Mouse (Mus musculus) layer of hippocampus, postnatal 10 days (tissue): ENCODE data around the gene Ttc28. TPM values are rescaled to one million over a fixed set of nuclear protein-coding genes. Genes with fewer than 3 reads are reported as not detected.

ENCODE experiments used
- DNase-seq, 2 experiments: peaks; one replicate each; pipeline ENCODE4 v3.0.0; 2021; ENCODE audit warnings: low spot score in 2 of 2
- total RNA-seq, 2 experiments: library from RNA; stranded (reverse); gene quantifications; 2 replicates each; pipeline ENCODE4 v1.2.3; 2021

Ttc28 gene
- total RNA-seq, 2 experiments from 2014 or later: 29.6 to 32.7 TPM

DNA sequence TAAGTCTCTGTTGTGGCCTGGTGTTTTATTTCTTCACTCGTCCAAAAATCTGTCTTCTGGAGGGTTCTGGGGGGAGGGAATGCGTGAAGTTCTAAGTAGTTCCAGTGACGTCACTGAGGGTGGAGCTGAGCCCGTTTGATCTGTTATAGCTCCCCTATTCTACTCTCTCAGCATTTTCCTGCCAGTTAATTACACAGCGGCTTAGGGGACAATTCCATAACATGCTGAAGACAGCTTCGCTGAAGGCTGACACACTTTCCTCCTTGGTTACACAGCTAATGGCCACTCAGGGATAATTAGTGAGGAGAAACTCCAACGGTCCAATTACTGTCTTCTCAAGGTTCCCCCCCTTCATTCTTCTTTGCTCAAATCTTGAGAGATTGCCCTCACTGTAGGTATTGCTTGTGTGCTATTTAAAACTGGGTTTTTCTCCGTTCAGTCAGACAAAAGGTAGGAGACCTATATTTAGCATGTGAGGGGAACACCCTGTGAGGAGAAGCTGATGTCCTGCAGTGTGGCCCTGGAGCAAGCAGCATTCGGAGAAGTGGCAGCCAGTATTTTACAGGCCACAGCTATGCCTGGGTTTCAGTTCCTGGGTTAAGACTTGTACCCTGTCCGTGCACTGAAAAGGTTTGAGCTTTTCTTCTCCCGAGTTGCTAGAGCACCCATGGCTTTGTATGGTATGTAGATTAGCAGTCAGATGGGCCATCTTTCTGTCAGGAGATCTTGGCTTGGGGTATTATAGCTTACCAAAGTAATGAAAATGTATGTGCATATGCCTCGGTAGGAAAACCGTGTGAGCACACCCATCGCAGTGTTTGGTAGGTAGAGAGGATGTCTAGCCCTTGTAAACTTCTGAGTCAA is 126.9 kb downstream of the Ttc28 start:
- no peak for DNase-seq

DNA sequence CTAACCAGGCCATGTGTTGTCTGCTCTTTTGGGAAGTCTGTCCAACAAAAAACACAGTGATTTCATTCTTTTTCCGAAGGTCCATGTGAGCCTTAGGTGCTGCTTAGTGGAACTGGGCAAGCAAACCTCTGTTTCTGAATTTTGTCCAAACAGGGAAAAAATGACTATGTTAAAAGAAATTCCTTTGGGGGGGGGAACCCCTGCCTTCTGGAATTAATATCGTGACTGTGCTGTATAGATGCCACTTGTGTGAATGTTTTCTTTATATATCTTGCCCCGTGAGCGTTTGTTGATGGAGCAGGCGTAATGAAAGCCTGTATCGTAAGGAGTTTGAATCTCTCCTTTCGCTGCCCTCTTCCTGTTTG is 127.5 kb downstream of the Ttc28 start:
- no peak for DNase-seq

GRCm38 (mm10) chr5:111007900-111008299 is 128.3 kb downstream of the Ttc28 start:
- DNase-seq: no peak

GRCm38 (mm10) chr5:111008431-111008830 is 128.8 kb downstream of the Ttc28 start:
- no peak for DNase-seq

GRCm38 (mm10) chr5:111011271-111011670 is 131.7 kb downstream of the Ttc28 start:
- DNase-seq: no peak

DNA sequence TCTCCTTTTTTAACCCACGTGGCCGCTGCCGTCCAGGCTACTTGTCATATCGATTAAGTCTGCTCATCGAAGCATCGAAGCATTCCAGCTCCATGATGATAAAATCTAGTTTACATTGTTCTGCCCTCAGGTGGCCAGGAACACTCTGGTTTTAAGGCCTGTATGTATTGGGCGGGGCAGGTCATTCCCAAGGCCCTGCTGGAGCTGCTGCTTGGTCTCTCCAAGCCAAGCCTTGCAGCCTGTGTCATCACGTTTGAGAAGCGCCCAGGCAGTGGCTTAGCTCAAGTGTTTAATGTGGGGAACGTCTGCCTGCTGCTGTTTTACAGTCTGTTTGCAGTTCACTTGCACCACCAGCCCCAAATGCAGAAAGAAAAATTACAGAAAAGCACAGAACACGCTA is 132.5 kb downstream of the Ttc28 start:
- no peak for DNase-seq

GRCm38 (mm10) chr5:111012587-111012986 is 133.0 kb downstream of the Ttc28 start:
- no peak for DNase-seq

DNA sequence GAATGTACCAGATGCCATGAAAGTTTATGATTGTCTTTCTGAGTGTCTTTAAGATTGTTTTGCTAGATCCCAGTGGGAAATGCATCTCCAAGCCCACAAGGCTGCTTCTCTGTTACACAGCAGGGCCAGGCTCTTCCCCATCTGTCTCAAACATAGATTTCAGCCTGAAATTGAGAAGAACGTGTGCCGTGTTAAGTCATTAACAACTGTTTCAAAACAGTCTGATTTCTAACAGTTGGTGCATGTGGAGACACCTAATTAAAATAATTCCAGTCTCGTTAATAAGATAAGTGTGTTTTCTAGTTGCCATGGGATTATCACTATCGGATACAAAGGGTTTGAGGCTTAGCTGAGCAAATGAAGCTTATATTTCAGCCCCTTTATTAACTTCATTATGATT is 135.4 kb downstream of the Ttc28 start:
- no peak for DNase-seq

DNA sequence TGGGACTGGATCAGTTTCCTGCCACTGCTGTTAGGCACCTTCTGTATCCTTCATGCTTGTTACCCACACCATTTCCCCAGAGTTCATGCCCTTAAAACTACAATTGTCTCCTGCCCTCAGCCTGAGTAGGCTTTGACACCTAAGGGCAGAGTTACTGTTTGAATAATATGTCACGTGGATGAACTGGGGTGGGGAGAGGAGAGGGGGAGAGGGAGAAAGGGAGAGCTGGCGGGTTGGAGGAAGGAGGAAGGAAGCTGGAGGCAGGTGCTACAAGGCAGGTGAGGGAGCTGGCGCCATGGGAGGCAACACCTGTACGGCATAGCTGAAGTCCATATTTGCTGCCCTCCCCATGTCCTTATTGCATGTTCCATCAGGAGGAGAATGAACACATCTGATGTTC is 137.7 kb downstream of the Ttc28 start:
- no peak for DNase-seq

DNA sequence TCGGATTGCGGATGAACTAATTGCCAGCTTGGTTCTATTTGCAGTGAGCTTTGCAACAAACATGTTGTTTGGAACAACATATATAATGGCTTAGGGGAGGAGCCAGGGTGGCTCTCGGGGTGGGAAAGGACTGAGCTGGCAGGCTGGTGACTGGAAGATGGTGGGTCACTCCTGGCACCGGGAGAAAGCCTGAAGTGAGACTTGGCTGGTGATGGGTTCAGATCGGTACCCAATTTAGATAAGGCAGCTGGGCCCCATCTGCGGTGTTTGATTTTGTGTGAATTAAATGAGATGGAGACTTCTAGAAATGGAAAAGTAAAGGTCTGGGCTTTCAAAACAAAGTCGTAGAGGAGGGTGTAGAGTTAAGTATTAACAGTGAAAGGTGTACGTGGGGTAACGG is 142.7 kb downstream of the Ttc28 start:
- DNase-seq: no peak

- no peak for DNase-seq
These were observed 143.3 kb downstream of the Ttc28 start for GRCm38 (mm10) chr5:111022940-111023339.

GRCm38 (mm10) chr5:111024621-111025020 is 145.0 kb downstream of the Ttc28 start:
- DNase-seq: no peak

DNA sequence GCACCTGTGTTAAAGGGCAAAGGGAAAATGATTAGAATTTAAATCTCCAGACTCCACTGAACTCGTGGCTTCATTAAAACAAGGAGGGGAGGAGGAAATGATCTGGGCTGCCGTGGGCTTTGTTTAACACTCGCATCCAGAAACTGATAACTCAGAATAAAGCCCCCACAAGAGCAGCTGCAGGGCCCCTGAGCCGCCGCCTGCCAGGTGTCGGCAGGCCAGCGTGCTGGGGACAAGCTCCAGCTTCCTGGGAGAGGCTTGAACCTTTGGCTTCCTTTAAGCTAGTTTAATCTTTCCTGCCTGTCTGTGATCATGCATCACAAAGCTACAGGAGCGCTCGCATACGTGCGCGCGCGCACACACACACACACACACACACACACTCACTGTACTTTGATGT is 145.9 kb downstream of the Ttc28 start:
- no peak for DNase-seq

DNA sequence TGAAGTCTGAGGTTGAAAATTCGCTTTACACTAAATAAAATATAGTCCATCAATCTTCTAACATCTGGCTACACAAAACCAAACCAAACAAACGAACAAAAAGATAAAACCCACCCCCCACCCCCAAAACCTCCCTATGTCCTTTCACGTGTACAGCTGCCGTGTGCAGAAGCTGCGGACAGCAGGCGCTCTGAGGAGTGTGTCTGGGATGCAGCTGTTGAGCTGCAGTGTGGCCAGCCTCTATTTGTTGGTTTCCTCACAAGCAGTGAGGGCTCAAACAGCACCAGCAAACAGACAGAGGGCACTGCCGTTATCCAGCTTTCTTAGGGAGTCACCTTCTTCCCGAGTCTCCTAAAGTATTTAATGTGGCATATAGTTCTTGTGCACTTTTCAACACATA is 146.6 kb downstream of the Ttc28 start:
- DNase-seq: no peak

- DNase-seq: no peak
These were observed 148.7 kb downstream of the Ttc28 start for GRCm38 (mm10) chr5:111028340-111028739.

GRCm38 (mm10) chr5:111028952-111029351 is 149.3 kb downstream of the Ttc28 start:
- DNase-seq: peak; percentile 38 to 51

- DNase-seq: no peak
These were observed 153.2 kb downstream of the Ttc28 start for GRCm38 (mm10) chr5:111032687-111033295.

GRCm38 (mm10) chr5:111033489-111033888 is 153.9 kb downstream of the Ttc28 start:
- DNase-seq: no peak

DNA sequence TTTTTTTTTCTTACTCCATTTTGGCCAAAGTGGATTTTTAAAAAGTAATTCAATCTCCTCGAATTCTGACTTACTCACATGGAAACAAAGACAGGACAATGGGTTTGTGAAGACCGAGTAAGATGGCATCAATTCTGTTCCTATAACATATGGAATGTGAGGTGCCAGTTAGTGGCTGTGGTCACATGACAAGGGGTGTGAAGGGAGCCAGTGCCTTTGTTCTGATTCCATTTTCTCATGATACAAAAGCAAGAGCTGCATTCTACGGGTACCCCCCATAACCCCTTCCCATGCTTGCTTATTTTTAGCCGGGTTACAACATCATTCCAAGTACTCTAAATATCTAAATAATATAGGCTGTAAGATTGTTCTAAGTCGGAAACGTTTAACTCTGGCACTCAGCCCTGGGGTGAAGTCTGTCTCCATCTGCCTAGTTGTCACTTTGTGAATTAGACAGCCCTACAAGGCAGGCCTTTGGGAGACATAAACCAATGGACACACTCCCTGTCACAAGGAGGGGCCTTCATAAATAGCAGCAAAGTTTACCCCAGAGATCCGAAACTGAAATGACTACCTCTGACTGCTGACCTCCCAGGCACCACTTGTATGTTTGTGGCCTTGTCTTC is 157.6 kb downstream of the Ttc28 start:
- no peak for DNase-seq

GRCm38 (mm10) chr5:111039771-111040170 is 160.2 kb downstream of the Ttc28 start:
- DNase-seq: no peak

DNA sequence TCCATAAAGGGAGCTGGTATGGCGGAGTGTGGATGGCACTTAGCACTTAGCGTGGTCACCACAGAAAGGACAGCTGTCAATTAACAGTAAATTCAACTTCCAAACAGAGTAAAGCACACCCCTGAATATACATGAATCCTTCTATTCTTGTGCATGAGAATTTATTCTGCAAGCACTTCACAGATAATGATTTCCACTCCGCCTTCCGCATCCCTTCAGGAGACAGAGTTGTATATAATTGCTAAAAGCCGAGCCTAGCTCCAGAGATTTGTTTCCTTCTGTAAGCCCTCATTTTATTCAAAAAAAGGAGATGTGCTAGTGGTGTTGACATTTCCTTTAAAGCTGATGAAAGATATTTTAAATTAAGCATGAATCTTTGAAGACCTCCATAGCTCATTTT is 162.3 kb downstream of the Ttc28 start:
- DNase-seq: no peak

GRCm38 (mm10) chr5:111044193-111044592 is 164.6 kb downstream of the Ttc28 start:
- no peak for DNase-seq
